Mouse (Mus musculus) ES-Bruce4 (cell line): ENCODE results near the gene Rabl6.
A peak's percentile ranks its signal among the peaks of the same experiment; 100 is the strongest.

Experiments
- CTCF ChIP-seq: IDR thresholded peaks from one replicate; pipeline ENCODE4 v1.8.1; 2011; ENCODE audit warnings: low read depth, low read length
- POLR2A ChIP-seq: IDR thresholded peaks from one replicate; pipeline ENCODE4 v1.8.1; 2011; ENCODE audit warnings: low read length; ENCODE audit not compliant: insufficient read depth

- no peak for TF ChIP-seq CTCF
- peak; percentile 42 for TF ChIP-seq POLR2A
Observed at GRCm38 (mm10) chr2:25557221-25557963, 50.9 kb downstream of the Rabl6 start, which contains the start of gene Edf1.
